Mouse (Mus musculus) naive thymus-derived CD4-positive, alpha-beta T cell, adult 2 months (primary cell): ENCODE data around the gene Klhdc1.

ENCODE experiments used
- DNase-seq: peaks from one replicate; pipeline ENCODE4 v3.0.0-alpha.2; 2011; ENCODE audit warnings: low read depth

Klhdc1 gene

DNA sequence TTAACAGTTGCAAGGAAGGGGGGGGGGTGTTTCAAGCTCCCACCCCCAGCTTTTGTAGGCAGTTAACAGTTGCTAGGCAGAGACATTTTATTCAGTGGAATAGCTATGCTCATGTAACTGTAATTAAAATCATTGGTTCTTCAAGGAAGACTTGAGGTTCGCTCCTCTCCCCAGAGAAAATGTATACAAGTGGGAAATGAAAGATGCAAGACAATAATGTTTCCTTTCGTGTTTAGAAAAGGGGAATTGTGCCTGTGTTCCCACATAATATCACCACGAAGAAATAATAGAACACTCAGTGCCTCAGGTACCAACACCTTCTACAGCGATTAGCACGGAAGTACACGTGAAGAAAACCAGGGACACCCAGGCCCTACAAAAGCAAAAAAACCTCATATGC, at the start of gene Klhdc1:
TSS of gene Klhdc1 (plus strand) at position 301 of the 400 bp plus-strand sequence.
- no peak for DNase-seq

DNA sequence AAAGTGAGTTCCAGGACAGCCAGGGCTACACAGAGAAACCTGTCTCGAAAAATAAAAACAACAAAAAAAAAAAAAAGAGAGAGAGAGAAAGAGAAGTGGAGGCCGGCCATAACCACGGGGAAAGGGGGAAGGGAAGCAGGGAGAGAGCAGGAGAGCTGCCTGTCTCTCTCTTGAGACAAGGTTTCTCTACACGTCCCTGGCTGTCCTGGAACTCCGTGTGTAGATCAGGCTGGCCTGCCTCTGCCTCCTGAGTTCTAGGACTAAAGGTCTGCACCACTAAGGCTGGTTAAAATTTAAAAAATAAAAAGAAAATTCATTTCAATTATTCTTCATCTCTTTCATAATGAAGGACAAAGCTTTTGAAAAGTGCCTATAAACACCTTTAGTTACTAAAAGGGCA, 49.6 kb upstream of the Klhdc1 start:
- no peak for DNase-seq

DNA sequence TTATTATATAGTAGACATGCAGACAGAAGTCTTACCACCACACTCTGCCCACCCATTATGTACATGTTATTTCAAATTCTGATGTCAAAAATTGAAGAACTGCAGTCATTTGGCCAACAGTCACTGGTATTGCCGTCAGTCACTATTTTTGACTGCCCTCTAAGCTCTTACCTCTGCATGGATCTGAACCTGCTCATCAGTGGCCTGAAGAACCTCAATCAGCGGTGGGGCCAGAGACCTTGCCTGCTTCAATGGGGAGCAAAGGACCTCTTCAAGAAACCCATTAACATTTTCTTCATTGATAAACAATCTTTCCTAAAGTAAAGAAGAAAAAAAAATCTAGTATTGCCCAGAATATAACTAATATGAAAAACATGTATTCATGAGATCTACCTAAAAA, 48.3 kb upstream of the Klhdc1 start:
- no peak for DNase-seq

DNA sequence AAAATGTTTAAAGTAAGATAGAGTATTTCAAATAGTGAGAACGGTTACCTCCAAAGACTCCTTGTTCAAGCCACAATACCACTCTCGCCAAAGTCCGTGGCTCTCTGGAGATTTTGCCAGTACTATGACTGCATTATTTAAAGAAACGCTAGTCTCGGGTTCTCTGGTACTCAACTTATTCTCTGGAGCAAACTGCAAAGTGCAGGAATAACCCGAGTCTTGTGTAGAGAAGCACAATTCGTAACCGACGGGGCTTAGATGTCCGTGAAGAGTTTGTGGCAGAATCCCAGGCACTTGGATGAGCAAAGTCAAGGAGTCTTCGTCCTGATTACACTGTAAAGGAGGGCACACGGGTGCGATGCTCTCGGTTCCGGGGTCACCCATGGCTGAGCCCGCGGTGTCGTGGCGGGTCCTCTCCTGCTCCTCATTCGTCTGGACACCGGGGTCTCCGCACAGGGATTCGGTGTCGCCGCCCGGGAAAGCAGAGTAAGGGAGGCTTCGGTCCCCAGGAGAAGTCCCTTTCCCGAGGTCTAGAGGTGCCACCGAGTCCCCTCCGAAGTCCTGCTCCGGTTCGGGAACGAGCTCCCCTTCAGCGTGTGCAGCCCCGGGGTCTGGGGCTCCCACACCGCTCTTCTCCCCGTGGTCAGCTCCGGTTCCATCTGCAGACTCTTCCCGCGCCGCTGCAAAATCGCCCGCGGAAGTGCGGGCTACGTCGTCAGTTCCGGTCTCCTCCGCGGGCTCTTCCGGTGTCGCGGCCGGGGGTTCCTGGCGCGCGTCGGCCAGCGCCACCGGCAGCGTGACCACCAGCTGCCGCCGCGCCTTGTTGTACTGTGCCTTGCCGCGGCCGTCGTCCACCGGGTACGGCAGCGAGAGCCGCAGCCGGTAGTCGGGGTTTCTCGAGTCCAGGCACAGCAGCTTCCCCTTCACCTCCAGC, 44.3 kb upstream of the Klhdc1 start, which contains the start of gene Gm49383:
TSS of gene Gm49383 (minus strand) at position 661 of the 934 bp plus-strand sequence.
- DNase-seq = peak; percentile 73

DNA sequence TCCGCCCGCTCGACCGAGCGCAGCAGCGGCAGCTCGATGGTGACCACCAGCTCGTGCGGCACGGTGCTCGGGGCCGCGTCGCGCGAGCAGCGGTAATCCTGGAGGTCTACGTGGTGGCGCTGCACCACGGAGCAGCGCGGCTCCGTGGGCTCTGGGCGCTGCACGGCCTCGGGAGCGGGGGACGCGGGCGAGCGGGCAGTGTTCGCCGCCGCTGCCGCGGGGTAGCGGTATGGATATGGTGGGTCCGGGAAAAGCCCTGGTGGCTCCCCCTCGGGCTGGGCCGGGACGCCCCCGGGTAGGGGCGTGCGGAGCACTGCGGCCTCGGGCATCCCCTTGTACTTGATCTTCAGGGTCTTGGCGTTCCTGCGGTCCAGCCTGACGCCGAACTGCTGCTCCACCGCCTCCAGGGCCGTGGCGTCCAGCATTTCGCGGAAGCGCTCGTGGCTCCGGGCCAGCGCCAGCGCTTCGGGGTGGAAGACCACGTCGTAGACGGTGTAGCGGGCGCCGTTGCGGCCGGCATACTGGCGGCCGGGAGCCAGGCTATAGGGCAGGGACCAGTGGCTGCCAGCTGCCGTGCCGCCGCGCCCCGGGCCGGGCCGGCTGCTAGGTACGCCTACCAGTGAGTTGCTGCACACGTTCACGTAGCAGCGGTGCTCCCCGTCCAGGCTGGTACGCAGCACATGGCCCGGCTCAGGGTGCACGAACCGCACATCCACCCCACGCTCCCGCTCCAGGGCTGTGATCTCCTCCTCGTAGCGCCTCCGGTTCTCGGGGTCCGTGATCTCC, 43.4 kb upstream of the Klhdc1 start:
- no peak for DNase-seq

DNA sequence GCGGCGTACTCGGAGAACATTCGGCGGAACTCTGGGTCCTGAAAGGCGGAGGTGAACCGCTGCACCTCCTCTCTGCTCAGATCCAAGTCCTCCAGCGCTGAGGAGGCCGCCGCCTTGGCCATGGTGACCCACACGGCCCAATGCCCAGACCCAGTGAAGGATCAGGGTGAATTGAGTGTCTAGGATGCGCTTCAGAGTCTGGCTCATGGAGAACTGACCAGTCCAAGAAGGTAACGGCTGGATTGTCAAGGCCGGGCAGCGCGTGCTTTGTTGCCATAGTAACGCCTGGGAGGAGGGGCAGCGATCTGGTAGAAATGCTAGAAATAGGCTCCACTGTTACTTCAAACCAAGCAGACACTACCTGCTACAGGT, 42.8 kb upstream of the Klhdc1 start, which contains the start of gene Dnaaf2:
TSS of gene Dnaaf2 (minus strand) at position 266 of the 372 bp plus-strand sequence.
- DNase-seq = peak; percentile 76

DNA sequence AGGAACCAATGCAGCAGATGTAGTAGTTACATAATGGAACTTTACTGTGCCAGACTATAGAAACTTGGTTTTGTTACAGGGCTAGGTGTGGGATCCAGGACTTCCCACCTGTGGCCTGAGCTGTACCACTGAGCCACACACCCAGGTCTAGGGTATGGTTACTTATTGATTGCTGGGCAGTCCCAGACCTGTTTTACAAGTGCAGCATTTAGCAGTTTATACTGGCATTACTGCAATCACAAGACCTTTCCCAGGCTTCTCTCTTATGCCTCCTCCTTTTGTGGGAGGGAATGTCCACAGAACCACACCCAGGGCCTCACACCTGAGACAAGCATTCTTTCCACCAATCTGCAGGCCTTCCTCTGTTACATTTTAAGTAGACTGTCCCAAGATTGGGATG, 42.0 kb upstream of the Klhdc1 start:
- DNase-seq = no peak

DNA sequence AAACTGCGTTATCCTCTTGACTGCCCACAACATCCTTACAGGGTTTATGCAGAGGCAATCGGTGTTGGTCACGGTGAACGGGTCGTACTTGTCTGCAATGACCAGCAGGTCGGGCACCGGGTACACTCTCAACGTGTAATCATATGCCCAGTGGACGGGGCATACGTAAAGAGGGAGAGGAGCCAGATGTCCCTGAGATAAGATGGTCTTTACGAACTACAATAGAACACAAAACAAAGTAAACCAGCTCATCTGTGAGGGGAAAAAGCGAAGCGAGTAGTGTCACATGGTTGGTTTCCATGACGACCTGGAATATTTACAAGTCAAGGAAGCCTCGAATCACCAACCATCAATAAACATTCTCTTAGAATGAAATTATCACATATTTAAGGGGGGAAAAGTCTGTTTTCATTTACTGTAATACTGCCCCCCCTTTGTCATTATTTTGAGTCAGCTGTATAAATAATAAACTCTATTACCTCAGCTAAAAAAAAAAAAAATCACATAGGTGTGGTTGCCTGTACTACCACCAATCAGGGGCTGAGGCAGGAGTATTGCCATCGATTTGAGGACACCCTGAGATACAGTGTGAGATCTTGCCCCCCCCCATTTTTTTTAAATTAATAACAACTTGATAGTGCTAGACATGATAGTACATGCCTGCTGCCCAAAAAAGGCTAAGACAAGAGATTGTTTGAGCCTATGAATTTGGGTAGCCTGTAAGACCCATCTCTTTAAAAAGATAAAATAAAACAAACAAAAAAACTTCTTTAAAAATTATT, 36.7 kb upstream of the Klhdc1 start, which contains the start of gene Gm49384:
TSS of gene Gm49384 (minus strand) at position 216 of the 782 bp plus-strand sequence.
- DNase-seq = peak; percentile 62

DNA sequence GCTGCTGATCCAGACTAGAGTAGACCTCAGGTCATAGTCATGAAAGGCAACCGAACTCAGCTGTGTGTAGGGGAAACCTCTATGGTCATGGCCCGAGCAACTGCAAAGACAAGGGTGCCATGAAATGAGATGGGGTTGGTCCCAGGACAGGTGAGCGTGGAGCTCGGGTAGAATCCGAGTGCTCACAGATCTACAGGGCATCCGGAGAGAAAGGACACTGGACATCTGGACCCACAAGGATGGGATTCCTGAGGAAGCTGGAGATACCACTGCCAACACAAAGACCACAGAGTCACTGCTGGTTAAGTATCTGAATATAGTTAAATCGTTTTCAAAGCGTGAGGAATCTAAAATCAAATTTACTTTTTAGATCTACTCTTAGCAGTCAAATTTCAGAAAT, 33.6 kb upstream of the Klhdc1 start:
- no peak for DNase-seq

DNA sequence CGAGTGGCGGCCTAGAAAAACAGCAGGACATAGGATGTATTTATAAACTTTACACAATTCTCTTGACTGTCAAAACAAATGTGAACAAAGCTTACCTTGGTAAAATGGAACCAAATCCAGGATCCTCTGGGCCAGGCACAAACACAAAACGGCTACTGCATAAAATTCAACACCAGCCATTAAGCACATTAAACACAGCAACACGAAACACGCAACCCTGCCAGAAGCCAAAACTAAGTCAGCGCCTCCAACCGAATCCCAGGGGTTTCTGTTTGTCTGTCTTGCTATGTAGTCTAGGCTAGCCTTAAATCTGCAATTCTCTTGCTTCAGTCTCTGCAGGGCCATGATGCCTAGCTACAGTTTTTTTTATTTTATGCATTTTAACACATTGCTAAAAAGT, 33.0 kb upstream of the Klhdc1 start:
- DNase-seq = no peak

DNA sequence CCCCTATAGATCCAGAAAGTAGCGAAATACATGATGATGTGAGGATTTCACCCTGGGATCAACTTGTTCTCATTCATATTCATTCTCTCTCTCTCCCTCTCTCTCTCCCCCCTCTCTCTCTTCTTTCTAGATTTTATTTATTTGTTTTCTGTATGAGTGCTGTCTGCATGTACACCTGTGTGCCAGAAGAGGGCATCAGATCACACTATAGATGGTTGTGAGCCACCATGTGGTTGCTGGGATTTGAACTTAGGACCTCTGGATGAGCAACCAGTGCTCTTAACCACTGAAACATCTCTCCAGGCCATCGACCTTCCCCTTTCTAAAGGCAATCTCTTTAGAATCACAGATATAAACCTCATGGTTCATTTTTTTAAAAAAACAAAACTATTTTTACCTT, 32.5 kb upstream of the Klhdc1 start:
- DNase-seq = no peak

DNA sequence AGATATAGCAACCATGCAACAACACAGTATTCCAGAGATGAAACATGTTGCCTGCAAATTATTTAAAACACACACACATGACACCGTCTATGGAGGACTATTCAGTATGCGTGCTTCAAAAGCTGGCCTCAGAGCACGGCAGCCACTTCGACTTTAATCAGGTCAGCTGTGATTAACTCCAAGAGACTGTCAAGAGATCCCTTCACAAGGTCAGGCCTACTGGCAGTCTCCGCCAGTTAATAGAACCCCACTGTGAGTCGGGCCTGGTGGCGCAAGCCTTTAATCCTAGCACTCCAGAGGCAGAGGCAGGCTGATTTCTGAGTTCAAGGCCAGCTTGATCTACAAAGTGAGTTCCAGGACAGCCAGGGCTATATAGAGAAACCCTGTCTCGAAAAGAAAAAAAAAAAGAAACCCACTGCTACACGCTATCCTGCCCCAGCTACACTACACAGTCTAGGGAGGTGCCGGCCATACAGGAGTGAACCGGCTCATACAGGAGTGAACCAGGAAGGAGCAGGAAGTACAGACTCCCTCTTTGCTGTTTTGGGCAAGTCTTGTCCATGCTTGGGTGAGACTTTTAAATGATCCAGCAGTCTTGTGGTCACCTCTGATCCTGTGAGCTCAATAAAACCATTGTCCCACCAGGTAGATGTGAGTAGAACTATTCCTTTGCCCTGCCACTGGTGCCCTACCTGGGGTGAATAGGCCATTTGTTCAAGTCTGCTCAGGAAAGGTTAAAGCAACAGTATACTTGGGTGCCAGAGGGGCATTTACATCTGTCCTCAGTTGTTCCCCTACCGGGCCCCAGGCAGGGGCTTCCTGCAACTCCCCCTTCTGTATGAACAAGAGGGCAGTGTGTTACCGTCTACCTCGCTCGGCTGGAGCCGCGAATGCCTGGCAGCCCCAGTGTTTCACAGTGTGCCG, 30.7 kb upstream of the Klhdc1 start:
- no peak for DNase-seq

DNA sequence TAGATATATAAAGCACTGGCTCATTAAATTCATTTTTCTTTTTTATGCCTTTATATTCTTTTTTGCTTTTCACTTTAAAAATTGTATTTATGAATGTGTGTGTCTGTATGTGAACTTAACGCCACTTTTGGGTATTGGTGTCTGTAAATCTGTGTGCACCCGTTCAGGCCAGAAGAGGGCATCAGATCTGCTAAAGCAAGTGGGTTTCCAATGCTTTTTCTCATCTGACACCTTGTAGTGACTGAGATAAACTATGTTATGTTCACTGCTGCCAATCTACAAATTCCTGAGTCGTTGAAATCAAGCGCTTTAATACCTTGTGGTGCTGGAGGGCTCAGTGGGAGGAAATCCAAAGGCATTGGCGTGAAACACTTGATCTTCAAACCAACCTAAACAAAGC, 29.9 kb upstream of the Klhdc1 start:
- peak; percentile 57 for DNase-seq

DNA sequence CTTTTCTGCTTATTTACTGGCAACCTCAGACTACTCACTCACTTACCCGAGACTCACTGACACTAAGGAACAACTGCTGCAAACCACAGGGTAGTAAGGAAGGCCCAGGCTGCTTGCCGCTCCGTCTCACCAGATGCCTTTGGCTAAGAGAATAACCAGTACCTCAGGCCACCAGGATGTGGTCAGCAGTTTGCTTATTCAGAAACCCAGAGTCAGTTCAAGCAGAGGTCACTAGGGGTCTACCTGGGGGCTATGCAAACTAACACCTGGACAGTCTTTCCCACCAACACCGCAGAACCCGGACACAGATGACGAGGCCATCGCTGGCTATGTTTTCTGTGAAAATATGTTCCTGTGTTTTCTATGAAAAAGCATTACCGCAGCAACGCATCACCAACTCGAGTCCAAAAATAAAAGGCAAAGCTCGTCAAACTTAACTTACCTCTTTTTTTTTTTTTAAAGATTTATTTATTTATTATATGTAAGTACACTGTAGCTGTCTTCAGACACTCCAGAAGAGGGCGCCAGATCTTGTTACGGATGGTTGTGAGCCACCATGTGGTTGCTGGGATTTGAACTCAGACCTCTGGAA, 27.7 kb upstream of the Klhdc1 start:
- DNase-seq = no peak

DNA sequence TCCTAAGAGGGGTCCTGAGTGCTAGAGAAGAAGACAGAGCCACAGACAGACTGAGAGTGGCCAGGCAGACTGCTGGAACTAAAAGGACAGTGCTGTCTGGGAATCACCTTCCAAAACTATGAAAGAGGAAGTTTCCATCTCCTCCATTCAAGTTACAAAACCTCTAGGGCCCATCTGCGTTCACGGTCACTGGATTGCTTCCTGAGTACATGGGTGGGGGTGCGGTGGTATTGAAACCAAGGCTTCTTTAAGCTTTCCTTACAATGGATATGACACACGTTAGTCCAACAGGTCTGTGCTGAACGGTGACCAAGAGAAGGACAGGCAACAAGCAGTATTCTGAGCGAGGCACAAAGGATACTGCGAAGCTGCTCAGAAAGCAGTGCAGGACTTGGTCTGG, 26.6 kb upstream of the Klhdc1 start:
- DNase-seq = no peak

DNA sequence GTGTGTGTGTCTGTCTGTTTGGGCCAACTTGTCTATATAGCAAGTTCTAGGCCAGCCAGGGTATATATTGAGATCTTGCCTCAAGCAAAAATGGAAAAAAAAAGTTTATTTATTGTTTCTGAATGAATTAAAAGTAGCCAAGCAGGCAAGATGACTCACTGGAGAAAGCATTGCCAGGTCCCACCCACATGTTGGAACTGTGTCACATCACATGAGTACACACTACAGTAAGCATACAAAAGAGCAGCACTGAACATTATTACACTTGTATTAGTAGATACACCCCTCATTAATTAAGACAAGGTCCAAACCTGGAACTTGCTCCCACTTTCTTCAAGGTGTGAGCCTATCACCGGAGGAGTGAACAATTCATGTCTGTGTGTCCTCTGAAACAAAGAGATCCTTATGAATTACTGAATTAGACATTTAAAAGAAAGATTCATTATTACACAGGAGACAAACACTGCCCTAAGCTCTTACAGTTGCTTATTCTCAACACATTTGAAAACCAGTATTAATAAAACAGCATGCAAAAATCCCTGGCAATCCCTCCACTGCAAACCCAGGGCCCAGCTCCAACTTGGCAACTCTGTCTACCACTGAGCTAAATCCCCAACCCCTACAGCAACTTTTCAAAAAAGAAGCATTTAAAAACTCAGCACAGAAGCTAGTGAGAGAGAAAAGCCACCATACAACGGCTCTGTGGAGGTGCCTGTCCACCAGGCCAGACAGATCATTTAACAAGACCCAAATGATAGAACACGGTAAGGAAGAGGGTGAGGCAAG, 25.8 kb upstream of the Klhdc1 start:
- no peak for DNase-seq

DNA sequence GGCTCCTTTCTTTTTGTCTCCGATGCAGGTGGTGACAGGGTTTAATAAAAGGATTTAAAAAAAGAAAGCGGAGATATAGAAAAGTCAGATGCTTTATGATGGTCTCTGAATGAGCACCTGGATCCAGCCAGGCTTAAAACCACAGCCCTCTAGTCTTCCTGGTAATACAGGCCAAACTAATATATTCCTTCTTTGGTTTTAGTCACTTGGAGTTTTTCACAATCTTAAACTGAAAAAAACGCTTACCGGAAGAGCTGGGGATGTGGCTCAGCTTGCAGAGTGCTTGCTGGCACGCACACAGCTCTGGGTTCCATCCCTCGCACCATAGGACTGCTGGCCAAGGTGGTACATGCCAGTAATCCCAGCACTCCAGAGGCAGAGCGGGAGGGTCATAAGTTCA, 24.4 kb upstream of the Klhdc1 start:
- DNase-seq = no peak

DNA sequence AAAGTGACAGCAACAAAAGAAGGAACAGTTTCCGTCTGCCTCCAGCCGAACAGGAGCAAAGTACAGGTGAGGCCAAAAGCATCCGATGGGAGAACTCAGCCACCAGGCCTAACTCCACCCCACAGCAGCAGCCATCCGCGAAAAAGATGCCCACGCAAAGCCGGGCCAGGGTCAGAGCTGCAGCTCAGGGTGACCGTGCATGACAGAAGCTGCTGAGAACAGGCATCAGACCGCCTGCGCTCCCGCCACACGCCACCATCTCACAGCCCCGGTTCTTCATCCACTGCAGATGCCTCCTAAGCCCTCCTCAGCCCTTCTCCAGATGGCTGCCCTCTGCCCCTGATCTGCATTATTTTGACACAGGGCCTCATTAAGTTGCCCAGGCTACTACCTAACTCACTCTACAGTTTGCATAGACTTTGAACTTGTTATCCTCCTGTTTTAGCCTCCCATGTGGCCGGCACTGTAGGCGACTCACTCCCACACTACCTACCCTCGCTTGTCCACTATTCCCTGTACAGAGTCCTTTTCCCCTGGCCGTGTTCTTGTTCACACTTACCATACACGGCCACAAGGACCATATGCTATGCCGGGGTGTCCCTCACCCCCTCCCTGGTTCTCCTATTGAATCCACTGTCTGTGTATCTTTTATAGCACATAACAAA, 20.2 kb upstream of the Klhdc1 start:
- no peak for DNase-seq

DNA sequence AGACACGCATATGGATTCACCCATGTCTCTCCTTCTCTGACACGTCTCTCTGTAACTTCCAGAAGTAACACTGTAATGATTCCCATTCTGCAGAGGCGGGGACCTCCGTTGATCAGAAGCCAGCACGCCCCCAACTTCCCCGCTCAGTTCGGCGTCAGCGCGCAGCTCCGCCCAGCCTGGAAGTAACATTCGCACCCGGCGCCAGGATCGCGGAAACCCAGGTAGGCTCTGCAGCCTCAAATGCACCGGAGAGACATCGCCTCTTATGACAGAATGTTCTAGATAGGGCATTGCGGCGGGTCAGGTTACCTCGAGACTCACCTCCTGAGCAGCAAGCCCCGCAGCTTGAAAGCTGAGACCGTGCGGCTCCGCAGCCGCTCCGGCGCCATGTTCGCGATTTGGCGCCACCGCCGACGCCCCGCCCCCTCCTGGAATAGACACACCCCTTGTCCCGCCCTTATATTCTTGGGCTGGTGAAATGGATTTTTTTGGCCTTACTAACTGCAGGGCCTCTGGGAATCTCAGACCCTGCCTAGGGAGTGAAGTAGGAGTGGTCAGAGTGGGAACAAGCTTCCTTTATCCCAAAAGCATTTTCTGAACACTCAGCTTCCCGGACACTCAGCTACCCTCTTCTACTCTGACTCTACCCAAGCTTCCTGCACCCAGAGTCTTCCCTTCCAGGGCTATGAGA, 13.1 kb upstream of the Klhdc1 start, which contains the start of gene Pole2:
TSS of gene Pole2 (minus strand) at position 420 of the 691 bp plus-strand sequence.
- peak; percentile 91 for DNase-seq
